Mouse (Mus musculus) ES-Bruce4 (cell line): ENCODE measurements around the gene Slc6a9. TPM values are rescaled to one million over a fixed set of nuclear protein-coding genes. Genes with fewer than 3 reads are reported as not detected.

Experiments used
- H3K27ac ChIP-seq: 2 replicates; pipeline ENCODE4 v1.5.1; 2012; ENCODE audit warnings: low read length, inconsistent platforms; ENCODE audit not compliant: insufficient read depth
- H3K27me3 ChIP-seq: 2 replicates; pipeline ENCODE4 v1.6.1; 2012; ENCODE audit warnings: mild to moderate bottlenecking, low read length, inconsistent platforms; ENCODE audit not compliant: control insufficient read depth, poor library complexity, insufficient read depth, severe bottlenecking
- H3K36me3 ChIP-seq: 2 replicates; pipeline ENCODE4 v1.6.1; 2012; ENCODE audit warnings: inconsistent platforms, mild to moderate bottlenecking, low read length, moderate library complexity; ENCODE audit not compliant: control insufficient read depth, poor library complexity, insufficient read depth, severe bottlenecking
- H3K4me1 ChIP-seq: one replicate; pipeline ENCODE4 v1.8.1; 2011; ENCODE audit warnings: low read length; ENCODE audit not compliant: control insufficient read depth, insufficient read depth
- H3K4me3 ChIP-seq: 2 replicates; pipeline ENCODE4 v1.5.1; 2011; ENCODE audit warnings: low read depth, mild to moderate bottlenecking, low read length
- H3K9ac ChIP-seq: 2 replicates; pipeline ENCODE4 v1.6.1; 2012; ENCODE audit warnings: low read depth, mild to moderate bottlenecking, inconsistent platforms; ENCODE audit not compliant: poor library complexity, severe bottlenecking
- H3K9me3 ChIP-seq: replicated peaks from 2 replicates; pipeline ENCODE4 v1.6.1; 2012; ENCODE audit warnings: mild to moderate bottlenecking, low read length, inconsistent platforms; ENCODE audit not compliant: control insufficient read depth, poor library complexity, insufficient read depth, severe bottlenecking
- CTCF ChIP-seq: IDR thresholded peaks from one replicate; pipeline ENCODE4 v1.8.1; 2011; ENCODE audit warnings: low read depth, low read length
- EP300 ChIP-seq: IDR thresholded peaks from 2 replicates; pipeline ENCODE4 v1.6.1; 2011; ENCODE audit warnings: low read depth, low read length; ENCODE audit not compliant: insufficient read depth
- POLR2A ChIP-seq: IDR thresholded peaks from one replicate; pipeline ENCODE4 v1.8.1; 2011; ENCODE audit warnings: low read length; ENCODE audit not compliant: insufficient read depth
- polyA plus RNA-seq: library from polyadenylated mRNA; stranded (reverse); fragments of >200 nt; gene quantifications from 2 replicates; pipeline ENCODE4 v1.2.4, GENCODE M21; 2011; ENCODE audit warnings: low read depth; ENCODE audit not compliant: missing spikeins, insufficient read depth, insufficient read length

Slc6a9 gene
- polyA plus RNA-seq, 1 experiment = 2.1 TPM

DNA sequence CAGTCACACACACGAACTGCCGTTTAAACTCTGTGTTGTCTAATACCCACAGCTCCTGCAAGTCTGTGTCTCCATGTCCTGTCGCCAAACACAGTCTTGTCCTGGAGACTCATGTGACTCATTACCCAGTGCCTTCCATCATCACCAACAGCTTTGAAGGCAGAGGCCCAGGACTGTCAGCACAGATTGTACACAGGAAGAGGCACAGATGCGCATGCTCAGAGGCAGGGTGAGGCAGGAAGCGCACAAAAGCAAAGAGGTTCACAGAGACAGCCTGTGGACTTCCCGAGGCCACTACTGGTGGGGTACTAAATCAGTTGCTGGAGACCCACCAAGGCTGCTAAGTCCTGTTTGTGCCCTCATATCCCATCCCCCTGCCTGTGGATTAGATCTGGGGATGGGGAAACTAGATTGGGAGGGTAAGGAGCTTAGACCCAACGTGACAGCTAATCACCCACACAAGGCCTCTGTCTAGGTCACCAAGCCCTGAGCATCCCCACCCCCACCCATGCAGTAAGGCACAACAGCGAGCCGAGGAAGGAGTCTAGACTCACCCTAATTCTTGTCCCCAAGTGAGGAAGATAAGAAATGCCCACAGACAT lies 20.6 kb upstream of the Slc6a9 start:
- Histone ChIP-seq H3K27ac (no peak overlapping the region), H3K9ac (no peak overlapping the region), H3K9me3 (no peaks in the 10 kb centered on the region), H3K36me3 (no peaks in the 10 kb centered on the region), H3K4me1 (no peaks in the 10 kb centered on the region), H3K4me3 (no peak overlapping the region), H3K27me3 (no peaks in the 10 kb centered on the region)
- TF ChIP-seq POLR2A (no peak), CTCF (no peak), EP300 (no peak)

- Histone ChIP-seq H3K27me3 (no peaks in the 10 kb centered on the region), H3K9ac (no peak overlapping the region), H3K27ac (no peak overlapping the region), H3K4me3 (no peak overlapping the region), H3K4me1 (no peaks in the 10 kb centered on the region), H3K36me3 (no peaks in the 10 kb centered on the region), H3K9me3 (no peaks in the 10 kb centered on the region)
- TF ChIP-seq CTCF (no peak), POLR2A (no peak), EP300 (no peak)
Measured at GRCm38 (mm10) chr4:117814333-117814732, 20.0 kb upstream of the Slc6a9 start.

DNA sequence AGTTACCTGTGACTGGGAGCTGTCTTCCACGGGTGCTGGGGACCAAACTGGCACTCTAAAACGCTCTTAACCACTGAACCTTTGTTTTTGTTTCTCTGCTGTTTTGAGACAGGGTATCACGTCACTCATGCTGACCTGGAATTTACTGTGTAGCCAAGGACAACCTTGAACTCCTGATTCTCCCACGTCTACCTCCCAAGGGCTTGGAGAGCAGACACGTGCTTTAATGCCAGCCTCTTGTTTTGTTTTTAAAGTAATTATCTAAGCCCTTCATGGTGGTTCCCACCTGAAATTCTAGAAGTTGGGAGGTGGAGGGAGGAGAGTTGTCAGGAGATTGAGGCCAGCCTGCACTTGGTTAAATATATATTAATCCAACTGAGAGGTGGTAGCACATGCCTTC lies 17.5 kb upstream of the Slc6a9 start:
- H3K9me3 ChIP-seq = no peaks in the 10 kb centered on the region
- H3K4me1 ChIP-seq = no peaks in the 10 kb centered on the region
- no peaks in the 10 kb centered on the region for H3K36me3 ChIP-seq
- H3K9ac ChIP-seq = no peak overlapping the region
- no peaks in the 10 kb centered on the region for H3K27me3 ChIP-seq
- H3K4me3 ChIP-seq = no peak overlapping the region
- H3K27ac ChIP-seq = no peak overlapping the region
- no peak for TF ChIP-seq POLR2A

DNA sequence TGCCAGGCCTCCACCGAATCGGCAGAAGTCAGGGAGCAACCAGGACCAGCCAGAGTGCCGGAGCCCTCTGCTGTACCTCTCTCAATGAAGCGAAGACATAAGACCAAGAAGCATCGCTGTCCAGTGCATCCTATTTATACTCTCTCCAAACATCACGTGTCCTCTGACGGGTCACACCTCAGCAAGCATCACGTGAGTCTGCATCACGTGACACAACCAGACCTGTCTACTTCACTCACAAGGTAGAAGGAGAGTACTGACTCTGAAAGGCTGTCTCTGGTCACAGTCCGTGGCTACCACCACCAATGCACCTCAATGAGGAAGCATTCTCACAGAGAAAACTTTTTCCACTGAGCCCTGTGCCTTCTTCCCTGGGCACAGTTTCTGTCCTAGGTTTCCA lies 16.3 kb upstream of the Slc6a9 start:
- H3K4me1 ChIP-seq = no peaks in the 10 kb centered on the region
- H3K9me3 ChIP-seq = no peaks in the 10 kb centered on the region
- no peak overlapping the region for H3K9ac ChIP-seq
- H3K27me3 ChIP-seq = no peaks in the 10 kb centered on the region
- no peaks in the 10 kb centered on the region for H3K36me3 ChIP-seq
- TF ChIP-seq EP300 = no peak
- no peak for TF ChIP-seq POLR2A
- TF ChIP-seq CTCF = no peak
- no peak overlapping the region for H3K4me3 ChIP-seq
- no peak overlapping the region for H3K27ac ChIP-seq

DNA sequence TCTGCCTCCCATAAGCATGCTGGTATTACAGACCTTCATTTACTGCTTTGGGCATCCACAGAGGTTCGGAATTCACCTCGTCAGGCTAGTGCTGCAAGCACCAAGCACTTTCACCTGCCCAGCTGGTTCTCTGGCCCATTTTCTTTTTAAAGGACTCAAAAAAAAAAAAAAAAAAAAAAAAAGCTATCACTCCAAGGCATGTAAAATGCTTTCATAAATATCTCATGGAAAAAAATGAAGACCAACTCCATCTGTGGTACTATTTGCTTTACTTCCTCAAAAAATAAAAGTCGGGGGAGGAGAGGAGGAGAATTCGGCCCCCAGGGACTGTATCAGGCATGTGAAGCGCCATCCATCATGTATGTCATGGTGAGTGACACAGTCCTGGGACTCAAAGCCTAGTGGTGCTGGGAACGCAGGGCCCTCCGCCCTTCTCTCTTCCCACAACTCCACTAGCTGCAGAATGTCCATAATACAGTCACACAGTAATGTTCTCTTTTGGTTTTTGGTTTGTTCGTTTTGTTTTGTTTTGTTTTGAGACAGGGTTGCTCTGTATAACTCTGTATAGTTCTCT lies 5.6 kb upstream of the Slc6a9 start:
- Histone ChIP-seq H3K9me3 (no peaks in the 10 kb centered on the region), H3K4me1 (no peaks in the 10 kb centered on the region), H3K9ac (no peak overlapping the region), H3K27me3 (no peaks in the 10 kb centered on the region), H3K4me3 (no peak overlapping the region), H3K36me3 (no peaks in the 10 kb centered on the region), H3K27ac (no peak overlapping the region)
- no peak for TF ChIP-seq POLR2A
- TF ChIP-seq CTCF = no peak
- no peak for TF ChIP-seq EP300

GRCm38 (mm10) chr4:117829260-117830123 lies 4.8 kb upstream of the Slc6a9 start:
- Histone ChIP-seq H3K36me3 (no peaks in the 10 kb centered on the region), H3K4me1 (no peaks in the 10 kb centered on the region), H3K9me3 (no peaks in the 10 kb centered on the region), H3K27ac (no peak overlapping the region), H3K9ac (no peak overlapping the region), H3K27me3 (no peaks in the 10 kb centered on the region), H3K4me3 (no peak overlapping the region)
- TF ChIP-seq EP300 (no peak), CTCF (peak; percentile 91)
